Comparison of ENCODE assay signal across 31 mouse cellular contexts in genomic region chr7:136434510-136434909, GRCm38 (mm10).
DNase-seq lines count a peak whose midpoint lies in the region; ATAC-seq lines count a peak whose summit lies in the region.
"Had no signal": no experiment of that assay in that cellular context is flagged by ENCODE, and none has a peak within 500 bp of the region (broad histone marks: within the 10 kb centered on the region; RNA-seq: fewer than 3 reads in every experiment).

No protein-coding gene starts in this region.

- no peak overlapping the region for H3K27ac ChIP-seq in forebrain, embryonic 14.5 days (ENCODE audit: low read depth, low read length)
- no peak overlapping the region for H3K27ac ChIP-seq in forebrain, embryonic 11.5 days (ENCODE audit: low read depth, low read length)
- H3K27ac ChIP-seq: embryonic facial prominence, embryonic 10.5 days; embryonic facial prominence, embryonic 13.5 days; gastrocnemius, adult 2 months; heart, embryonic 15.5 days; hindbrain, embryonic 14.5 days; hindbrain, postnatal 0 days had no signal

- H3K27me3 ChIP-seq in forebrain, embryonic 14.5 days (replicated peaks; ENCODE audit: control insufficient read depth, insufficient read depth, low read length) = no peaks in the 10 kb centered on the region
- H3K27me3 ChIP-seq in forebrain, embryonic 11.5 days (ENCODE audit: control insufficient read depth, insufficient read depth, low read length) = 0 out of 2 replicates have a peak, but pooled peaks cover 2% of the 10 kb centered on the region

- peaks cover 14% of the 10 kb centered on the region; the same call in 1 of the 2 replicates for H3K4me1 ChIP-seq in forebrain, embryonic 14.5 days (ENCODE audit: control insufficient read depth, insufficient read depth, low read length)
- no peaks in the 10 kb centered on the region for H3K4me1 ChIP-seq in forebrain, embryonic 11.5 days (replicated peaks; ENCODE audit: control insufficient read depth, insufficient read depth, low read length)

- H3K4me3 ChIP-seq in forebrain, embryonic 14.5 days (ENCODE audit: low read depth, low read length) = no peak overlapping the region
- H3K4me3 ChIP-seq in forebrain, embryonic 11.5 days (ENCODE audit: low read depth, low read length) = no peak overlapping the region
- H3K4me3 ChIP-seq: embryonic facial prominence, embryonic 10.5 days; embryonic facial prominence, embryonic 13.5 days; erythroblast, embryonic 14.5 days; gastrocnemius, adult 2 months; heart, embryonic 12.5 days; heart, embryonic 15.5 days had no signal

- no peak; the same call in 1 of the 2 replicates for ATAC-seq in forebrain, embryonic 14.5 days
- no peak for ATAC-seq in forebrain, embryonic 11.5 days (replicated peaks; ENCODE audit: low FRiP score)
- ATAC-seq: hindbrain, postnatal 0 days; inflammation-experienced regulatory T-cells, adult 6 months; intestine, embryonic 16.5 days; Patski had no signal

- 70% methylated on average over 13 of the region's 13 CpGs for WGBS in forebrain, embryonic 14.5 days
- 90% methylated on average over 13 of the region's 13 CpGs for WGBS in forebrain, embryonic 11.5 days

- no peak overlapping the region for H3K4me2 ChIP-seq in forebrain, embryonic 14.5 days (ENCODE audit: low read length)
- H3K4me2 ChIP-seq in forebrain, embryonic 11.5 days (ENCODE audit: low read depth, low read length, severe bottlenecking) = no peak overlapping the region
- H3K4me2 ChIP-seq: embryonic facial prominence, embryonic 13.5 days; heart, embryonic 12.5 days; heart, embryonic 15.5 days; hindbrain, embryonic 14.5 days had no signal

- intact Hi-C loops in heart, postnatal 14 days (cut with DNase I) = no loop called here

- no peaks in the 10 kb centered on the region for H3K9me3 ChIP-seq in forebrain, embryonic 14.5 days (replicated peaks; ENCODE audit: control insufficient read depth, low read length)
- H3K9me3 ChIP-seq in forebrain, embryonic 11.5 days (ENCODE audit: control insufficient read depth, low read length) = no peaks in the 10 kb centered on the region
- H3K9me3 ChIP-seq: embryonic facial prominence, embryonic 10.5 days; embryonic facial prominence, embryonic 13.5 days; heart, embryonic 12.5 days; heart, embryonic 15.5 days had no signal

- H3K36me3 ChIP-seq in forebrain, embryonic 14.5 days (ENCODE audit: control insufficient read depth, insufficient read depth, low read length) = no peaks in the 10 kb centered on the region
- H3K36me3 ChIP-seq in forebrain, embryonic 11.5 days (ENCODE audit: control insufficient read depth, insufficient read depth, low read length) = no peaks in the 10 kb centered on the region
- H3K36me3 ChIP-seq: embryonic facial prominence, embryonic 10.5 days; embryonic facial prominence, embryonic 13.5 days; G1E; heart, embryonic 12.5 days; heart, embryonic 15.5 days had no signal

- H3K9ac ChIP-seq in forebrain, embryonic 14.5 days (ENCODE audit: low read length) = no peak overlapping the region
- H3K9ac ChIP-seq in forebrain, embryonic 11.5 days (ENCODE audit: low read length) = no peak overlapping the region
- H3K9ac ChIP-seq: embryonic facial prominence, embryonic 13.5 days; heart, embryonic 12.5 days; heart, embryonic 15.5 days; hindbrain, embryonic 14.5 days had no signal

- peak; percentile 49 for DNase-seq in forebrain, embryonic 14.5 days (ENCODE audit: low spot score)
- DNase-seq in forebrain, embryonic 11.5 days (ENCODE audit: low spot score) = no peak
- DNase-seq in layer of hippocampus, adult 11-12 months (ENCODE audit: low spot score) = peak; percentile 10
- no peak for DNase-seq in layer of hippocampus, postnatal 10 days (ENCODE audit: low spot score in 2 of 2)
- peak; percentile 7 for DNase-seq in right cerebral cortex, adult 18-20 months
- no peak for DNase-seq in right cerebral cortex, postnatal 36 days (ENCODE audit: low spot score in 2 of 2)
- no peak for DNase-seq in heart, postnatal 14 days
- DNase-seq: adrenal gland, postnatal 10 days; adrenal gland, postnatal 36 days; B cell, adult 2 months; cerebellum, adult 11-12 months; cerebellum, adult 8-10 months; cerebellum, postnatal 10 days; cerebellum, postnatal 36 days; embryo, embryonic 11 days; gastrocnemius, adult 2 months; gastrocnemius, postnatal 14 days; heart, adult 18-20 months; heart, postnatal 10 days; heart, postnatal 4 days had no signal

Comparison
In these comparisons a context has a peak if more than half of its experiments do, and no peak if none do; other contexts are left out.
1. DNase-seq: peak in forebrain, embryonic 14.5 days (single experiment), layer of hippocampus, adult 11-12 months (single experiment) and right cerebral cortex, adult 18-20 months (single experiment); none in forebrain, embryonic 11.5 days (single experiment), layer of hippocampus, postnatal 10 days (0 of 2), right cerebral cortex, postnatal 36 days (0 of 2) and heart, postnatal 14 days (0 of 2).